Mouse (Mus musculus) hindbrain, embryonic 15.5 days (tissue): ENCODE measurements around the gene Nubpl. TPM values are rescaled to one million over a fixed set of nuclear protein-coding genes. Genes with fewer than 3 reads are reported as not detected.

ENCODE experiments used
- ATAC-seq: fragments of 200-750 bp; cut with Nextera tagmentation; 2 replicates; pipeline ENCODE4 v1.8.0; 2017; ENCODE audit warnings: low read depth, moderate number of reproducible peaks, moderate TSS enrichment; ENCODE audit not compliant: low FRiP score
- H3K27ac ChIP-seq: fragments of 300-500 bp; sonication (generic); replicated peaks from 2 replicates; pipeline ENCODE4 v1.5.1; 2015; ENCODE audit warnings: mild to moderate bottlenecking, inconsistent platforms
- H3K27me3 ChIP-seq: fragments of 300-500 bp; sonication (generic); 2 replicates; pipeline ENCODE4 v1.6.1; 2015; ENCODE audit warnings: control low read depth, inconsistent platforms
- H3K36me3 ChIP-seq: fragments of 300-500 bp; sonication (generic); 2 replicates; pipeline ENCODE4 v1.6.1; 2015; ENCODE audit warnings: control low read depth, inconsistent platforms
- H3K4me1 ChIP-seq: fragments of 300-500 bp; sonication (generic); replicated peaks from 2 replicates; pipeline ENCODE4 v1.6.1; 2015; ENCODE audit warnings: control low read depth, inconsistent platforms
- H3K4me2 ChIP-seq: fragments of 300-500 bp; sonication (generic); 2 replicates; pipeline ENCODE4 v1.6.1; 2015; ENCODE audit warnings: moderate library complexity, mild to moderate bottlenecking, inconsistent platforms
- H3K4me3 ChIP-seq: fragments of 300-500 bp; sonication (generic); 2 replicates; pipeline ENCODE4 v1.5.1; 2015; ENCODE audit warnings: mild to moderate bottlenecking, inconsistent platforms
- H3K9ac ChIP-seq: fragments of 300-500 bp; sonication (generic); 2 replicates; pipeline ENCODE4 v1.6.1; 2015; ENCODE audit warnings: inconsistent platforms
- H3K9me3 ChIP-seq: fragments of 300-500 bp; sonication (generic); 2 replicates; pipeline ENCODE4 v1.6.1; 2016; ENCODE audit warnings: control low read depth, inconsistent platforms
- WGBS: fragments of 180-500 bp; shearing (Covaris S2); methylation state at CpG from one replicate; pipeline ENCODE4 v1.1.7; 2015; 5-methylcytosine and 5-hydroxymethylcytosine counted together
- polyA plus RNA-seq: library from polyadenylated mRNA; unstranded; fragments of >200 nt; fragmentation: Nextera tagmentation; extraction: Ambion mirVana; gene quantifications from 2 replicates; pipeline ENCODE4 v1.2.1, GENCODE M21; 2015

Gene Nubpl
- polyA plus RNA-seq, 1 experiment from 2014 or later: 6.7 TPM

DNA sequence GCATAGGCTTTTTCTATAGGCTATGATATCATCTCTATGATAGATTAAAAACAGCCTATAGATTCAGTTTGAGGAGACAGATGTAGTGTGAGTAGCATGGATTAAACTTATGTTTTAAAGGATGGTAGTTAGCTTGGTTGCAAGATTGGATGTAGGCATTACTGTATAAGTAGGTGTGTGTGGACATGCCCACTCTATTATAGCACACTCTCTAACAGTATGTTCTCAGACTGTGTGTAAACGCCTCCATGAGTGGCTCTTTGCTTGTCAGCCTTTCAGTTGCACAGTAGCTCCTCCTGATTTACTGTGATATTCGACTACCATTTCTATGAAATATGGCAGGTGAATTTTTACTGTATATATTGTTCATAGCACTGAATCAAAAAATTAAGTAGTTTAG lies 205.4 kb downstream of the Nubpl start:
- Histone ChIP-seq H3K27ac (no peak overlapping the region), H3K4me3 (no peak overlapping the region), H3K4me2 (no peak overlapping the region), H3K9me3 (no peaks in the 10 kb centered on the region), H3K36me3 (no peaks in the 10 kb centered on the region), H3K27me3 (no peaks in the 10 kb centered on the region), H3K9ac (no peak overlapping the region), H3K4me1 (no peaks in the 10 kb centered on the region)
- 85% methylated on average over 2 of the region's 2 CpGs for WGBS
- no peak for ATAC-seq

GRCm38 (mm10) chr12:52306348-52306747 lies 208.8 kb downstream of the Nubpl start:
- H3K4me1 ChIP-seq: no peaks in the 10 kb centered on the region
- no peak for ATAC-seq
- WGBS: 88% methylated on average over 7 of the region's 7 CpGs
- H3K4me2 ChIP-seq: no peak overlapping the region
- no peaks in the 10 kb centered on the region for H3K27me3 ChIP-seq
- no peak overlapping the region for H3K4me3 ChIP-seq
- H3K27ac ChIP-seq: no peak overlapping the region
- no peak overlapping the region for H3K9ac ChIP-seq
- no peaks in the 10 kb centered on the region for H3K9me3 ChIP-seq
- H3K36me3 ChIP-seq: no peaks in the 10 kb centered on the region

DNA sequence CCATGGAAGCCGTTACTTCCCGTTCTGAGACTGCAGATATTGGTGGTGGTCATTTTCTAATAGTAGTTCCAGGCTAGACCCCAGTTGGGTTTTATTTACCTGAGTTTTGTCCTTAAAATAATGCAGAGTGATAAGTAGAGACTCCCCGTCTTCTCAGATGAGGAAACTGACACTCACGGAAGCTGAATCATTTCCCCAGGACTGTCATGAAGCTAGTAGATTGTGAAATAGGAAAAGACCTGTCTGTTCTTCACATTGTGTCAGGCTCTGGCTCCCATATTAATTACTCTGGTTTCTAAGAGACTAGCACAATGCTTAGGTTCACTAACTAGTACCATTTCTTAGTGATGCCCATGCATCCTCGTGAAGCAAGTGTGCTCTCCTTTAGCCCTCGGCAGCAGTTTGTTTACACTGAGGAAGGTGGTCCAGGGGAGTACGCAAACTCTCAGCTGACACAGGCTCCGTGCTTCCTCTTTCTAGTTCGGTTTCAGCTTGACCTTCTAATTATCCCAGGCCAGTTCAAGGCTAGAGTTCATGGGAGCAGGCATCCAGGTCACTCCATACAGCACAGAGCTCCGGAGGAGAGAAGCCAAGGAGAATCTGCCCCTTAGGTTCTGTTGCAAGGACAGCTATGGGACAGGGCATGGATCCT lies 209.9 kb downstream of the Nubpl start:
- no peak for ATAC-seq
- H3K27me3 ChIP-seq: no peaks in the 10 kb centered on the region

DNA sequence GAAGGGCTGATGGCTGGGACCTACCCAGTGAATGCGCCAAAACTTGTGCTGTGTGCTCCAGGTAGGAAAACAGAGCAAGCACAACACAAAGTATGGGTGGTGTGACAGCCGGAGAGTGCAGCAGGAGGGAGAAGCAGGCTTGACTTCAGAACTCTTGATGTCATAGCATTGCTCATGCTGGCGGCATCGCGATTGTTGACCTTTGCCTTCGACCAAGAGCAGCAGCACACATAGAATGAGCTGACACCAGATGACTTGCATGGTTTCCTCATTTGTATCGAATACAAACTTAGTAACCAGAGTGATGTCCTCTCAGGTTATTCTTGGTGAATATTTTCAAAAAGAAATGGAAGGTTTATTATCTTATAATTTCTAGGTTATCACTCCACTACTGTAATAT lies 211.1 kb downstream of the Nubpl start:
- H3K9me3 ChIP-seq: no peaks in the 10 kb centered on the region

More for the DNA sequence above, 209.9 kb downstream of the Nubpl start:
- 81% methylated on average over 10 of the region's 10 CpGs for WGBS
- Histone ChIP-seq H3K4me1 (no peaks in the 10 kb centered on the region), H3K4me3 (no peak overlapping the region), H3K4me2 (no peak overlapping the region), H3K9ac (no peak overlapping the region), H3K36me3 (no peaks in the 10 kb centered on the region), H3K27ac (no peak overlapping the region), H3K9me3 (no peaks in the 10 kb centered on the region)

DNA sequence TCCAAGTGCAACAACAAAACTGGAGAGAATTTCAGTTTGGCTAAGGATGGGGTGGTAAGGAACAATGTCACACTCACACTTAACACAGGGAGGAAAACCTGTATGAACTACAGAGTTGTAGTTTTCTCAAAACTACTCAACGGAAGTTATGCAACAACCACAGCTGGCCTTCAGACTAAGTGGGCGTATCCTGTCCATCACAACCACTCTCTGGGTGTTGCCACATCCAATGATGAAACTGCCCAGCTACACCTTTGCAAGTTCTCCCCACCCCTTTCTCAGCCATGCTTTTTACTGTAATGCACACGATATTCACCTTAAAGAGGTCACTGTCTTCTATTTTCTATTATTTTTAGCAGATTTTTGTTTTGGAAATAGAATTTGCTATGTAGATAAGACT lies 217.3 kb downstream of the Nubpl start:
- H3K4me2 ChIP-seq: no peak overlapping the region
- H3K27me3 ChIP-seq: no peaks in the 10 kb centered on the region
- no peak overlapping the region for H3K9ac ChIP-seq
- no peak for ATAC-seq
- no peaks in the 10 kb centered on the region for H3K9me3 ChIP-seq
- no peaks in the 10 kb centered on the region for H3K4me1 ChIP-seq
- WGBS: 93% methylated on average over 3 of the region's 3 CpGs
- H3K36me3 ChIP-seq: no peaks in the 10 kb centered on the region
- no peak overlapping the region for H3K27ac ChIP-seq
- no peak overlapping the region for H3K4me3 ChIP-seq

More for the DNA sequence above, 211.1 kb downstream of the Nubpl start:
- Histone ChIP-seq H3K4me1 (no peaks in the 10 kb centered on the region), H3K27me3 (no peaks in the 10 kb centered on the region), H3K4me3 (no peak overlapping the region), H3K36me3 (no peaks in the 10 kb centered on the region), H3K9ac (no peak overlapping the region), H3K27ac (no peak overlapping the region), H3K4me2 (no peak overlapping the region)
- 88% methylated on average over 7 of the region's 7 CpGs for WGBS
- no peak for ATAC-seq

GRCm38 (mm10) chr12:52317635-52318034 lies 220.1 kb downstream of the Nubpl start:
- Histone ChIP-seq H3K36me3 (no peaks in the 10 kb centered on the region), H3K27me3 (no peaks in the 10 kb centered on the region), H3K4me3 (no peak overlapping the region), H3K27ac (no peak overlapping the region), H3K9me3 (no peaks in the 10 kb centered on the region), H3K9ac (no peak overlapping the region), H3K4me1 (no peaks in the 10 kb centered on the region), H3K4me2 (no peak overlapping the region)
- ATAC-seq: no peak
- 84% methylated on average over 6 of the region's 6 CpGs for WGBS

- H3K36me3 ChIP-seq: no peaks in the 10 kb centered on the region
- no peaks in the 10 kb centered on the region for H3K4me1 ChIP-seq
- no peaks in the 10 kb centered on the region for H3K9me3 ChIP-seq
- no peak overlapping the region for H3K4me2 ChIP-seq
- no peaks in the 10 kb centered on the region for H3K27me3 ChIP-seq
- H3K4me3 ChIP-seq: no peak overlapping the region
- 59% methylated on average over 9 of the region's 9 CpGs for WGBS
- no peak for ATAC-seq
- no peak overlapping the region for H3K9ac ChIP-seq
- no peak overlapping the region for H3K27ac ChIP-seq
Measured at GRCm38 (mm10) chr12:52318426-52318825, 220.9 kb downstream of the Nubpl start.

DNA sequence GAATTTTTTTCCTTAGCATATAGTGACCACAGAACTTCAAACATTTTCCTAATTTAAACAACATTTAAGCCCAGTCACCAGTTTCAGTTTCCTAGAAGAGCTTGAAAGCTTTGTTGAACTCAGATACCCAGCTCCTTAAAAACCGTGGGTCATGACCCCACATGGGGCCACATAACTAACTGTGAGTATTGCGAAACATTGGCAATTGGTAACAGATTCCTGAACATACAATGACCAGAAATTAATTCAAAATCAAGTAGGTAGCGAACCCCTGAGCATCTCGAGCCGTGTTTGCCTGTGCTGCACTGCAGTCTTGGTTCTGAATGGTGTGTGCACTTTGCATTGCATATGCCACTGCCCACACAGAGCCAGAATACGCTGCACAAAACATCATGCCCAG lies 221.6 kb downstream of the Nubpl start:
- Histone ChIP-seq H3K36me3 (no peaks in the 10 kb centered on the region), H3K9me3 (no peaks in the 10 kb centered on the region), H3K4me1 (no peaks in the 10 kb centered on the region), H3K27ac (no peak overlapping the region), H3K27me3 (no peaks in the 10 kb centered on the region), H3K4me3 (no peak overlapping the region), H3K9ac (no peak overlapping the region), H3K4me2 (no peak overlapping the region)
- WGBS: 86% methylated on average over 6 of the region's 6 CpGs
- no peak for ATAC-seq

DNA sequence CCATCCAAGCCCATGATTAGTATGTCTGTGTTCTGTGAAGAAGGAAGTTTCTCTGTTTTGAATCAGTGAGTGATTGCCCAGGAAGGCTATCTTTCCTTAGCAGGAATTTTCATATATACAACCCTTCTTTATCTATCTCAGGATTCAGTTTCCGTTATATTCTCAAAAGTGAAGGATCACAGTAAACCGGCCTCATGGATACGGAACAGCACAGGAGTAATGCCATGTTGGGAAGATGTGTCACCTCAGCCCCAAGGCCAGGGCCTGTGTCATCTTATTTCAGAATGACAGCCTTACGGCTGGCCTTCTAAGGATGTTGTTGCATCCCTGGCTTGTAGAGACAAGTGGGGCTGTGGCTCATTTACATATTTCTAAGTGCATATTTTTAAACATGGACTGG lies 231.0 kb downstream of the Nubpl start:
- H3K27ac ChIP-seq: no peak overlapping the region
- H3K9me3 ChIP-seq: no peaks in the 10 kb centered on the region
- H3K4me2 ChIP-seq: no peak overlapping the region
- no peak for ATAC-seq
- H3K9ac ChIP-seq: no peak overlapping the region
- no peaks in the 10 kb centered on the region for H3K4me1 ChIP-seq
- no peaks in the 10 kb centered on the region for H3K27me3 ChIP-seq
- no peaks in the 10 kb centered on the region for H3K36me3 ChIP-seq
- WGBS: 93% methylated on average over 4 of the region's 4 CpGs
- H3K4me3 ChIP-seq: no peak overlapping the region

- Histone ChIP-seq H3K36me3 (no peaks in the 10 kb centered on the region), H3K27ac (no peak overlapping the region), H3K9ac (no peak overlapping the region), H3K27me3 (no peaks in the 10 kb centered on the region), H3K4me2 (no peak overlapping the region), H3K9me3 (no peaks in the 10 kb centered on the region), H3K4me3 (no peak overlapping the region), H3K4me1 (no peaks in the 10 kb centered on the region; the same call in 1 of the 2 replicates)
- ATAC-seq: no peak
- WGBS: 67% methylated on average over 11 of the region's 11 CpGs
Measured at GRCm38 (mm10) chr12:52335142-52335765, 237.7 kb downstream of the Nubpl start.

DNA sequence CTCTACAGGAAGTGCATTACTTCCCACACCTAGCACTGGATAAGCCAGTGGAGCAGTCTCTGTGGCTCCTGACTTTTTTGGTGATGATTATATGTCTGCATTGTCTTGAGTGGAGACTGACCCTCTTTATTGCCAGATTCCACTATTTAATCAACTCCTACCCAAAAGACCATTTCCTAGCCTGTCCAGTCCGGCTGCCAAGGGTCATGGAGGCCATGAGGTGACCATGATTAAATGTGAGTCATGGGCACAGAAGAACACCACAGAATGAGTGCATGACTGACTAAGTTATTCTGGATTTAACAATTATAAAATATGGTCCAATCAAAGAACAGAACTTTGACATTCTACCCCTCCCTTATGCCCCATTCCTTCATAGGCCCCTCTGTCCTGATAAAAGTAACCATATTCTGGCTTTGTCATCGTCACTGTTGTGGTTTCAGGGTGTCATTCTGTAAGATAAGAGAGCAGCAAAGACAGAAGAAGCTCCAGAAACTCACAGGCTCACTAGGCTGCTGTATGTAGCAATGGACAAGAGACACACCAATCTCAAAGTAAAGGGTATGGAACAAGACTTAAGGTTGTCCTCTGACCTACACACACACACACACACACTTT lies 240.7 kb downstream of the Nubpl start:
- H3K4me1 ChIP-seq: no peaks in the 10 kb centered on the region; the same call in 1 of the 2 replicates
- H3K27ac ChIP-seq: no peak overlapping the region
- no peaks in the 10 kb centered on the region for H3K27me3 ChIP-seq
- 80% methylated on average over 2 of the region's 2 CpGs for WGBS
- no peaks in the 10 kb centered on the region for H3K9me3 ChIP-seq
- no peaks in the 10 kb centered on the region for H3K36me3 ChIP-seq
- H3K4me2 ChIP-seq: no peak overlapping the region
- no peak overlapping the region for H3K4me3 ChIP-seq
- ATAC-seq: no peak
- no peak overlapping the region for H3K9ac ChIP-seq

- peak; percentile 80; the same call in 1 of the 2 replicates for ATAC-seq
- 37% methylated on average over 5 of the region's 5 CpGs for WGBS
Measured at GRCm38 (mm10) chr12:52346611-52347010, 249.1 kb downstream of the Nubpl start.

More at GRCm38 (mm10) chr12:52346611-52347010, 249.1 kb downstream of the Nubpl start:
- Histone ChIP-seq H3K27me3 (no peaks in the 10 kb centered on the region), H3K27ac (no peak overlapping the region), H3K4me3 (no peak overlapping the region), H3K4me2 (no peak overlapping the region), H3K4me1 (0 out of 2 replicates have a peak, but pooled peaks cover 3% of the 10 kb centered on the region), H3K9me3 (no peaks in the 10 kb centered on the region), H3K9ac (no peak overlapping the region), H3K36me3 (no peaks in the 10 kb centered on the region)
